Mouse (Mus musculus): Measurements from ENCODE around the gene Grm7.

Gene Grm7

GRCm38 (mm10) chr6:110645411-110646361 is at the start of gene Grm7:
Grm7 (plus strand) TSS chr6:110645581.
- no peak for DNase-seq (ENCODE audit: low spot score in 2 of 2)

- DNase-seq (ENCODE audit: low spot score in 2 of 2), result no peak
These were observed 355 bp upstream of the Grm7 start for GRCm38 (mm10) chr6:110645041-110645410.

DNA sequence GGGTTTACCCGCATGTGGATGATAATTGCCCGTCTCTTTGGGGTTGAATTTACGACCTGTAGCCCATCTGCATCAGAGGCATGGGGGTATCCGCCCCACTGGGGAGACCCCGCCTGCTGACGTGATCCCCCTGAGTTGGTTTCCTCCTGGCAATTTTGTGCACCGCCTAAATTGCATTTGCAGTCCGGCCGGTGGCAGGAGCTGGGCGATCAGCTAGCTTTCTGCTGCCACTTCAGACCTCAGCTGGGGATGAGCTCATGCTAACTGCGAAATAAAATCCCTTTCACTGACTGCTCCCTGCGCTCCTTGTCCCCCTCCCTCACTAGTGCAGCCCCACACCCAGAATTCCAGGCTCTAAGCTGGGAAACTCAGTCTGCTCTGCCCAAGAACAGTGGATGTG is 1.5 kb downstream of the Grm7 start:
- no peak for DNase-seq (ENCODE audit: low spot score in 2 of 2)

GRCm38 (mm10) chr6:110649227-110649626 is 3.8 kb downstream of the Grm7 start:
- DNase-seq (ENCODE audit: low spot score in 2 of 2), result no peak

GRCm38 (mm10) chr6:110653361-110654001 is 8.1 kb downstream of the Grm7 start:
- DNase-seq (ENCODE audit: low spot score in 2 of 2), result no peak

- no peak for DNase-seq (ENCODE audit: low spot score in 2 of 2)
These were observed 19.1 kb downstream of the Grm7 start for GRCm38 (mm10) chr6:110664436-110664835.

GRCm38 (mm10) chr6:110668447-110668846 is 23.1 kb downstream of the Grm7 start:
- DNase-seq (ENCODE audit: low spot score in 2 of 2), result no peak

DNA sequence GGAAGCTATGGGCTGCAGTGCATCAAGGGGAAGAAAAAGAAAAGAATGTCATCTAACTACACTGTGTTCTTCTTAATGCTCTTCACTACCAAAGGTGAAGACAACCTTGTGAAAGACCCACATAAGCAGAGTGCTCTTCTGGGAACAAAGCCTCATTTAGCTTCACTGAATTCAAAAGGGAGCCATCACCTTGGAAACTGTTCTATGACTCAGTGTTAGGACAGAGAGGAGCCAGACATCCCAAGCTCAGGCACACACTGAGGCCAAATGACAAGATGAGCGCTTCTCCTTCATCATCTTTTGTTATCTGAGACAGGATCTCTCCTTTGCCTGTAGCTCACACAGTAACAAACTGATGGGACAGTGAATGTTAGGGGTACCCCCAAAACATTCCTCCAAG is 45.6 kb downstream of the Grm7 start:
- DNase-seq (ENCODE audit: low spot score in 2 of 2), result no peak

DNA sequence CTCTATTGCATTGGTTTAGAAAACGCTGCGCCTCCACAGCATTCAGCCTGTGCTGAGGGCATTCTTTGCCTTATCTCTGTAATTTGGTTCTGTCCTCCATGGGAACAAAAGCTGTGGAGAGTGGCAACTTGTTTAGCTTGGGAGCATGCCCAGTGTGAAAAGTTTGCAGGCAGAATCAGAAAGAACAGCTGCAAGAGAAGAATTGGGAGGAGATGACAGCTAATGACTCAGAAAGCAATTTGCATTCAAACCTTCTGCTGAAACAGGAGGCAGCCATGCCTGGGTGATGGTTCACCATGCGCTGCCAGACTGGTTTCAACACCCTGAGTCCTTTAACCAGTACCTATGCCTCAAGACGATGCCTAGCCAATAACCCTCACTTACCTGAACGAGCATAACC is 64.4 kb downstream of the Grm7 start:
- DNase-seq (ENCODE audit: low spot score in 2 of 2), result no peak

- DNase-seq (ENCODE audit: low spot score in 2 of 2), result no peak
These were observed 69.6 kb downstream of the Grm7 start for GRCm38 (mm10) chr6:110714943-110715342.

- no peak for DNase-seq (ENCODE audit: low spot score in 2 of 2)
These were observed 78.0 kb downstream of the Grm7 start for GRCm38 (mm10) chr6:110723371-110723770.

DNA sequence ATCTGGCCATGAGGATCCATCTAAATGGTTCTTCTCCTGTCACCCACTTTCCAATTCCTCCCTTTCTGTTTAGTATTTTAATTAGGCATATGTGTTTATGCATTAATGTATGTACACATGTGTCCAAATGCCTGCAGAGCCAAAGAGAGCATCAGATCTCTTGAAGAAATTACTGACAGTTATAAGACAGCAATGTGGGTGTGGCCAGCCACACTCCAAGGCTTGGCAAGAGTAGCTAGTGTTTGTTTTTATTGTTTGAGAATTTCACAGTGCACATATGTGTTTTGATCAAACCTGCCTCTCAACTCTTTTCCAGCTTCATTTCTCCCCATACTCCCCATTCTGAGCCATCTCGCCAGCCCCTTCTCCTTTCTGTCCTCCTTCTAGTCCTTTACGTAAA is 88.5 kb downstream of the Grm7 start:
- no peak for DNase-seq (ENCODE audit: low spot score in 2 of 2)

DNA sequence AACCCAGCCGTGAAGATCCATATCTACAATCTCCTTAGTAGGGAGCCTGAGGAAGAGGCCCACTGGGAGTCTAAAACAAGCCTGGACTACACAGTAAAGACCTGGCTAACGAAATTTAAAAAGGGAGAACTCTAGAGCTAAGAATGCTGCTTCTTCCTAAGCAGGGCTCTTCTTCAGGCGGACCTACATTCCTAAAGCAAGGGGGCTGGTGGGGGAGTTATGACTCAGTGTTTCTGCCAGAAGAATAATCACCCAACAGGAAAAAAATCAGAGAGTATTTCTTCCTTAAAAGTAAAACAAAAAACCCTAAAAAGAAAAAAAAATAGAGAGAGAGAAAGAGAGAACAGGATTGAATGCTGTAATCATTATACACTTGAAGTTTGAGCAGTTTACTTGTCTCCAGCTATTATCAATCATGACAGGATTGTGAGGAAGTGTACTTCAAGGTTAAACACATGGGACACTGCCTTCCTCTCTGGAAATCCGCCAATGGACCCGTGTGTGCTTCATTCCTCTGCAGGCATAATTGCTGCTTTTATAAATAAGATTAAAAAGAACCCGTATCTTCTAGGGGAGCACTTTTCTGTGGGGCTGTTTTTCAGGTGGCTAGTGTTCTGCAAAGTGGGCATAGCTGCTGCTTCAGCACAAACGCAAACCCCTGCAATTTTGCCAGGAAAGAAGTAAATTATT is 98.7 kb downstream of the Grm7 start:
- no peak for DNase-seq (ENCODE audit: low spot score in 2 of 2)

DNA sequence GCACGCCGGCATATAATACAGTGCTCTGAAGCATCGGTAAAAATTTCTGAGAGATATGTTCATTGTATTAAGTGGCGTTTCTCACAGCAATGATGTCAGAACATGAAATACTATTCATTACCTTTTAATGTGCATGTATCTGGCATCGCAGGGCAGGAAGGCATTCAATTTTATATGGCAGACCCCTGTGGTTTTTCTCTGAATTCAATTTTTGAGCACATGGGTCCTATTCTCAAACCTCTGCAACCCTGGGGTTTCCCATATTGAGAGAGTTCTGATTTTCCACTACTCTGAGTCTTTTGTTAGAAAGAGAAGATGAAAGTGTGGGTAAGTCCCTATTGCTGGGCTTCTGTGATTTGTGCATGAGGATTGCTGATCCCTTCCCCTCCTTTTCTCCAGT is 110.5 kb downstream of the Grm7 start:
- no peak for DNase-seq (ENCODE audit: low spot score in 2 of 2)

DNA sequence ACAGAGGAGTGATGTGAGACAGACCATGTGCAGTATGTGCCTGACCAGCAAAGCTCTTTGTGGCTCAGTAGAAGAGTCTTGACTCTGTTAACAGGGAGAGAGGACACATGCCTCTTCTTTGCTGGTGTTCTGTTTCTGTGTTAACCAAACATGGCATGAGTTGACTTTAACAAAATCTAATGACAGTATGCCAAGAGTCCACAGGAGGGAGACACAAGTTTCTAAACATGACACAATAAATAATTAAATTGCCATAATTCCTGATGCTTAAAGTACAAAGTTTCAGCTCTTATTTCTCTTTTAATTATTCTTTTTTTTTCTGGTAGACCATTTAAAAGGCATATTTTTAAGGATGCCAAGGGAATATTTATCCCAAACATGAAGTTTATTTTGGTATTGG is 124.2 kb downstream of the Grm7 start:
- DNase-seq (ENCODE audit: low spot score in 2 of 2), result no peak

- no peak for DNase-seq (ENCODE audit: low spot score in 2 of 2)
These were observed 127.3 kb downstream of the Grm7 start for GRCm38 (mm10) chr6:110772652-110773051.

- no peak for DNase-seq (ENCODE audit: low spot score in 2 of 2)
These were observed 130.7 kb downstream of the Grm7 start for GRCm38 (mm10) chr6:110776046-110776445.

GRCm38 (mm10) chr6:110785497-110785928 is 140.1 kb downstream of the Grm7 start:
- no peak for DNase-seq (ENCODE audit: low spot score in 2 of 2)

DNA sequence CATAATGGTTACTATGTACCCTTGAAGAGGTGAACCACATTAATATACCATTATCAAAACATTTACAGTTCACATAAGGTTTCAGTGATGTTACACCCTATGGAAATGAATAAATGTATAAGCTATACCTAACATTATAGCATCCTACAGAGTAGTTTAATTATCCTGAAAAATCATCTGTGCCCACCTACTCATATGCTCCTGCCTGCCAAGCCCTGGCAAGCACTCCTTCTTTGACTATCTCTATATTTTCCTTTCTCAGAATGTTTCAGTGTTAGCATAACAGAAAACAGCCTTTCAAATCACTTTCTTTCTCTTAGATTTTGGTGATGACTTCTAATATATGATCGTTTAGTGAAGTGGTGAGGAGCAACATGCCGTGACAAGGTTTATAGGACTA is 147.3 kb downstream of the Grm7 start:
- DNase-seq (ENCODE audit: low spot score in 2 of 2), result no peak

- no peak for DNase-seq (ENCODE audit: low spot score in 2 of 2)
These were observed 162.1 kb downstream of the Grm7 start for GRCm38 (mm10) chr6:110807481-110807880.

DNA sequence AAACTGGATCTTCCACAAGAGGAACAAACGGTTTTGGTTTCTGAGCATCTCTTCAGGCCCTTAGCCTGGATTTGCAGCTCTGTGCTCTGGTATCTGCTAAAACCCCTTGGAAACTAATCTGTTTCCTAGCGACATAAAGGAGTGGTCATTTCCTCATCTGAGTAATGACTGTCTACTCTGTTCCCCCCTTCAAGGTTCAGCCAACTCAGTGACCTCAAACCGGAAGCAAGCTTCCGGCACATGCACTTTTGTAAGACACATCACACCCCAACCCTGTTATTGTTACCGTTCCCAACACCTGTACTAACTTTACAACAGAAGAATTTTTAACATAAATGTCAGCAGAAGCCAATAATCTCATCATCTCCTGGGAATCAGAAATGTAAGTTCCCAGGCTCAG is 166.8 kb downstream of the Grm7 start:
- no peak for DNase-seq (ENCODE audit: low spot score in 2 of 2)

GRCm38 (mm10) chr6:110818236-110818635 is 172.9 kb downstream of the Grm7 start:
- DNase-seq (ENCODE audit: low spot score in 2 of 2), result no peak

DNA sequence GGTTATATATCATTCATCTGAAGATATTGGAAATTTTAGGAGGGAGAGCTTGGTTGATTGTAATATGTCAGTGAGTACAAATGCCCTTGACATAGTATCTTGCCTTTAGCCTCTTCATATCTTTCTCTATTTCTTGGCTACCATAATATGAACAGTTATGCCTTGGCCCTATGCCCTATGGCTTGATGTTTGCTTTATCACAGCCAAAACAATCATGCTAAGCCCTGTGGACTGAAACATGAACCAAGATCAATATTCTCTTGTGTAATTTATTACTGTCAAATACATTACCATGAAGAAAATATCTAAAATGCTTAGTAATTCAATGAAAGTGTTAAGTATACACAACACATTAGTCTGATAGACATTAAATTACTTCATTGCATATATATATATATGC is 222.9 kb downstream of the Grm7 start:
- no peak for DNase-seq (ENCODE audit: low spot score in 2 of 2)
